Mouse (Mus musculus) liver, postnatal 0 days (tissue): ENCODE data around the gene Ugt1a8. TPM values are rescaled to one million over a fixed set of nuclear protein-coding genes. Genes with fewer than 3 reads are reported as not detected.

Source experiments
- ATAC-seq: fragments of 200-750 bp; cut with Nextera tagmentation; 2 replicates; pipeline ENCODE4 v1.8.0; 2017; ENCODE audit warnings: mild to moderate bottlenecking, moderate library complexity
- DNase-seq: peaks from one replicate; pipeline ENCODE4 v3.0.0-alpha.2; 2016
- H3K27ac ChIP-seq: fragments of 300-500 bp; sonication (generic); 2 replicates; pipeline ENCODE4 v1.5.1; 2014; ENCODE audit warnings: antibody characterized with exemption, moderate library complexity, mild to moderate bottlenecking, low read depth
- H3K27me3 ChIP-seq: fragments of 300-500 bp; sonication (generic); 2 replicates; pipeline ENCODE4 v1.6.1; 2014; ENCODE audit warnings: low read length, control low read depth, mixed read lengths; ENCODE audit not compliant: insufficient read depth
- H3K36me3 ChIP-seq: fragments of 300-500 bp; sonication (generic); replicated peaks from 2 replicates; pipeline ENCODE4 v1.6.1; 2014; ENCODE audit warnings: mild to moderate bottlenecking, control low read depth, low read length, moderate library complexity, mixed read lengths; ENCODE audit not compliant: insufficient read depth
- H3K4me1 ChIP-seq: fragments of 300-500 bp; sonication (generic); 2 replicates; pipeline ENCODE4 v1.6.1; 2014; ENCODE audit warnings: antibody characterized with exemption, mild to moderate bottlenecking, control low read depth; ENCODE audit not compliant: insufficient read depth
- H3K4me2 ChIP-seq: fragments of 300-500 bp; sonication (generic); 2 replicates; pipeline ENCODE4 v1.6.1; 2014; ENCODE audit warnings: low read depth, mild to moderate bottlenecking, low read length, moderate library complexity, mixed read lengths
- H3K4me3 ChIP-seq: fragments of 300-500 bp; sonication (generic); 2 replicates; pipeline ENCODE4 v1.5.1; 2014; ENCODE audit warnings: low read depth, low read length
- H3K9ac ChIP-seq: fragments of 300-500 bp; sonication (generic); replicated peaks from 2 replicates; pipeline ENCODE4 v1.6.1; 2014; ENCODE audit warnings: mild to moderate bottlenecking, moderate library complexity
- H3K9me3 ChIP-seq: fragments of 300-500 bp; sonication (generic); 2 replicates; pipeline ENCODE4 v1.6.1; 2016; ENCODE audit warnings: mild to moderate bottlenecking, control low read depth, low read length, mixed read lengths
- CTCF ChIP-seq: sonication (generic); IDR thresholded peaks from 2 replicates; pipeline ENCODE4 v1.5.1; 2016; ENCODE audit warnings: antibody characterized with exemption, low read depth
- EP300 ChIP-seq: IDR thresholded peaks from 2 replicates; pipeline ENCODE4 v1.6.1; 2016; ENCODE audit warnings: antibody characterized with exemption, low read depth, mild to moderate bottlenecking
- WGBS: fragments of 180-500 bp; shearing (Covaris S2); extraction: QIAGEN DNeasy Blood & Tissue Kit; methylation state at CpG from one replicate; pipeline ENCODE4 v1.1.7; 2014; ENCODE audit not compliant: insufficient replicate concordance; 5-methylcytosine and 5-hydroxymethylcytosine counted together
- polyA plus RNA-seq: library from polyadenylated mRNA; unstranded; fragments of >200 nt; fragmentation: Nextera tagmentation; extraction: Ambion mirVana; gene quantifications from 2 replicates; pipeline ENCODE4 v1.2.1, GENCODE M21; 2015

Gene Ugt1a8
- polyA plus RNA-seq, 1 experiment from 2014 or later, result not detected

- Histone ChIP-seq H3K9ac (no peak overlapping the region), H3K4me2 (no peak overlapping the region), H3K4me3 (no peak overlapping the region), H3K27me3 (no peaks in the 10 kb centered on the region), H3K36me3 (no peaks in the 10 kb centered on the region), H3K9me3 (peaks cover 14% of the 10 kb centered on the region; the same call in 1 of the 2 replicates), H3K4me1 (peaks cover 26% of the 10 kb centered on the region), H3K27ac (no peak overlapping the region)
- DNase-seq, result peak; percentile 54
- TF ChIP-seq EP300 (no peak), CTCF (no peak)
- peak; percentile 5; the same call in 1 of the 2 replicates for ATAC-seq
- 63% methylated on average over 8 of the region's 8 CpGs for WGBS
Observed at GRCm38 (mm10) chr1:88253106-88253505, 165.5 kb downstream of the Ugt1a8 start.

DNA sequence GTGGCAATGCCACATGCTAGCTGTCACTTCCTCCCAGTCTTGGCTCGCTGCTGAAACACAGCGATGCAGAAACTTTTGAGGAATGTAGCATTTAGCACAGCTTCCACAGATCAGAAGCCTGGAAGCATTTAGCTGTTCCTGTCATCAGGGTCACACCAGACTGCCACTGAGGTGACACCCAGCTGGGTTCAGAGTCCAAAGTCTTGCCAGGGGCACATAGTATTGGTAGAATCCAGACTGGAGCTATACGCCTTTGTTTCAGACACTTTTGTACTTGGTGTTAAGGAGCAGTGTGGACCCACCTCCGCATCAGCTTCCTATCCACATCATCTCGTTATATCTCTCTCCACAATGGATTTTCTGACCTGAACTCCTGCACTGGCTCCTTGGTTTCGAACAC lies 165.9 kb downstream of the Ugt1a8 start:
- no peak overlapping the region for H3K9ac ChIP-seq
- H3K4me1 ChIP-seq, result peaks cover 26% of the 10 kb centered on the region
- TF ChIP-seq EP300 (no peak), CTCF (no peak)
- H3K4me3 ChIP-seq, result no peak overlapping the region
- no peaks in the 10 kb centered on the region for H3K27me3 ChIP-seq
- no peaks in the 10 kb centered on the region for H3K36me3 ChIP-seq
- H3K9me3 ChIP-seq, result peaks cover 14% of the 10 kb centered on the region; the same call in 1 of the 2 replicates
- no peak overlapping the region for H3K4me2 ChIP-seq
- 59% methylated on average over 6 of the region's 6 CpGs for WGBS
- ATAC-seq, result peak; percentile 69
- DNase-seq, result peak; percentile 73
- peak overlapping the region; percentile 11; the same call in 1 of the 2 replicates for H3K27ac ChIP-seq

GRCm38 (mm10) chr1:88254793-88255465 lies 167.3 kb downstream of the Ugt1a8 start:
- Histone ChIP-seq H3K27me3 (no peaks in the 10 kb centered on the region), H3K27ac (no peak overlapping the region), H3K4me3 (no peak overlapping the region), H3K4me2 (no peak overlapping the region), H3K9me3 (peaks cover 6% of the 10 kb centered on the region; the same call in 1 of the 2 replicates), H3K9ac (no peak overlapping the region), H3K4me1 (peaks cover 38% of the 10 kb centered on the region), H3K36me3 (no peaks in the 10 kb centered on the region)
- TF ChIP-seq CTCF, result no peak
- no peak for TF ChIP-seq EP300
- 78% methylated on average over 12 of the region's 12 CpGs for WGBS
- DNase-seq (no peak), ATAC-seq (no peak)

GRCm38 (mm10) chr1:88255466-88255857 lies 167.8 kb downstream of the Ugt1a8 start:
- WGBS, result 53% methylated on average over 2 of the region's 2 CpGs

GRCm38 (mm10) chr1:88255989-88256754 lies 168.6 kb downstream of the Ugt1a8 start:
- peaks cover 1% of the 10 kb centered on the region; the same call in 1 of the 2 replicates for H3K36me3 ChIP-seq
- 71% methylated on average over 13 of the region's 13 CpGs for WGBS
- H3K9ac ChIP-seq, result no peak overlapping the region
- H3K27ac ChIP-seq, result no peak overlapping the region
- TF ChIP-seq CTCF, result no peak
- no peak for TF ChIP-seq EP300
- H3K4me1 ChIP-seq, result peaks cover 50% of the 10 kb centered on the region
- no peak overlapping the region for H3K4me3 ChIP-seq
- DNase-seq (no peak), ATAC-seq (no peak)
- 0 out of 2 replicates have a peak, but pooled peaks cover 2% of the 10 kb centered on the region for H3K9me3 ChIP-seq
- H3K27me3 ChIP-seq, result no peaks in the 10 kb centered on the region
- H3K4me2 ChIP-seq, result no peak overlapping the region

More at GRCm38 (mm10) chr1:88255466-88255857, 167.8 kb downstream of the Ugt1a8 start:
- Histone ChIP-seq H3K27ac (no peak overlapping the region), H3K9me3 (0 out of 2 replicates have a peak, but pooled peaks cover 2% of the 10 kb centered on the region), H3K9ac (no peak overlapping the region), H3K27me3 (no peaks in the 10 kb centered on the region), H3K4me1 (peaks cover 43% of the 10 kb centered on the region), H3K36me3 (no peaks in the 10 kb centered on the region), H3K4me3 (no peak overlapping the region), H3K4me2 (no peak overlapping the region)
- TF ChIP-seq EP300 (no peak), CTCF (no peak)
- DNase-seq (no peak), ATAC-seq (no peak)

DNA sequence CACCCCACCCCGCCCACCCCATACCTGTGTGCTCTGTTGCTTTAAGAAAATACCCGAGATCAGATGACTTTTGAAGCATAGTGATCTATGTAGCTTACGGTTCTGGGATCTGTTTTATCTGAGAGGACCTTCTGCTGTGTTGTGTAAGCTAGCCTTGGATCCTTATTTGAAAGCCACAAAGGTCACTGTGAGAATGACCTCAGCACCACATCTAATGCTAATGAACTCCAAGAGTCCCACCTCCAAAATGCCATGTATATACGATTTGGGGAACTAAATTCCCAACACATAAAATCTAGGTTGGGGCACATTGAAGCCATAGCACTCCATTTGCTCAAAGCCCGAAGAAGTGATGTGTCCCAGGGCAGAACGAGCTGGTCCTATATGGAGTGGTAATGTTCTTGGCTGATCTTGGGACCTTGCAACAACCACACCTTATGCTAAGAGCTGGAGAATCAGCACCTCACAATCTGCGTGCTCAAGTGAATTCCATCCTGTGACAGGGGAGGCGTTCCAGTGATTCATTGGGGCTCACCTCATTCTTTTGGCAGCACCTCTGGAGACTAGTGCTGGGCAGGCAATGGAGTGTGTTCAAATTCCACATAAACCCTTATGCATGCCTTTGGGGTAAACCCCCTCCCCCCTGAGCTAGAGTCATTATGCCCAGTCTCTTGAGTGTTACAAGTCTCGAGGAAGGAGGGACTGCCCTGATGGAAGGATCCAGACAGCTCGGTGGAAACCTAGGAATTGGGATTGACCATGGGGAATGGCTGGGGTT lies 169.5 kb downstream of the Ugt1a8 start:
- no peak for ATAC-seq
- Histone ChIP-seq H3K27ac (no peak overlapping the region), H3K36me3 (peaks cover 10% of the 10 kb centered on the region), H3K9me3 (0 out of 2 replicates have a peak, but pooled peaks cover 2% of the 10 kb centered on the region), H3K9ac (no peak overlapping the region), H3K27me3 (no peaks in the 10 kb centered on the region), H3K4me2 (no peak overlapping the region), H3K4me3 (no peak overlapping the region), H3K4me1 (peaks cover 59% of the 10 kb centered on the region)
- no peak for DNase-seq
- TF ChIP-seq EP300 (no peak), CTCF (no peak)
- WGBS, result 71% methylated on average over 10 of the region's 10 CpGs
